Mouse (Mus musculus) left cerebral cortex, adult 11 months (tissue): Measurements from ENCODE around the gene Ctrb1.
"Not testable (repeated sequence)": the region's sequence is repeated elsewhere in the genome, so short reads cannot be mapped to it uniquely, and the experiment has no call there.

Source experiments
- DNase-seq: peaks from one replicate; pipeline ENCODE4 v3.0.0; 2022; ENCODE audit warnings: low spot score

The Ctrb1 gene

DNA sequence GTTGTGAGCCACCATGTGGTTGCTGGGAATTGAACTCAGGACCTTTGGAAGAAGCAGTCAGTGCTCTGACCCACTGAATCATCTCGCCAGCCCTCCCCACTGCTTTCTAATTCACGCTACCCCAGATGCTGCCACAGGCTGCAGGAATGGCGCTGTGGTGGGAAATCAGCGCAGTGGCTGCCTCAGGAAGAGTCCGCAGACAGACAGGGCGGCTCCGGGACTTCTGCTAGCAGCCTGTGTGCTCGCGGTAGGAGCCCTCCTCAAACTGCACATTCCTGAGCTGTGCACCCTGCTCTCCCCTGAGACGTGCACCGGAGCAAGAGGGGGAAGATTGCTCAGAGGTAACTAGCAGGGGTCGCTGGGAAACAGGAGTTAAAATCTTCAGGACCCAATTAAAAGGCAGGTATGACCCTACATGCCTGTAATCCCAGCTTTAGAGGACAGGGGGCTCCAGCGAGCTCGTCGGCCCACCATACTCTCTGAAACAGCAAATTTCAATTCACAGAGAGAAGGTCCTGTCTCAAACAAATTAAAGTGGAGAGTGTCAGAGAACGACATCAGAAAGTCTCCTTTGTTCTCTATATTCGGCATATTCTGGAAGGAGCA, 10.3 kb downstream of the Ctrb1 start:
- DNase-seq = no peak

DNA sequence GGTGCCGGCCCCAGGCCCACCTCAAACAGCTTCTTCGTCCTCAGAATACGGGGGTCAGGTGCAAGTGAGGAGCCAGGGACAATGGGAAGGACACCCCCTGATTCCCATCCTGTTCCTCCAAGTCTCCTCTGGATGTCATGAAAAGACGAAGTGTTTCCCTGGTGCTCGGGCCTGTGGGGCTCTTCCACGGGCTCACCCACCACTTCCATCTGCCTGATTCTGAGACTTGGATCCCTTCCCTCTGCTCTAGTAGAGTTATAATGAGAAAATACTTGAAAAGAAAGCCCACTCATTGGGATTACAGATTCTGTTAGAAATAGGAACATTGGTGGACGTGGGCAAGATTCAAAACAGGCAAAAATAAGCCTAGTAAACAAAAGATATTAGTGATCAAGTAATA, 12.0 kb downstream of the Ctrb1 start:
- DNase-seq = no peak

DNA sequence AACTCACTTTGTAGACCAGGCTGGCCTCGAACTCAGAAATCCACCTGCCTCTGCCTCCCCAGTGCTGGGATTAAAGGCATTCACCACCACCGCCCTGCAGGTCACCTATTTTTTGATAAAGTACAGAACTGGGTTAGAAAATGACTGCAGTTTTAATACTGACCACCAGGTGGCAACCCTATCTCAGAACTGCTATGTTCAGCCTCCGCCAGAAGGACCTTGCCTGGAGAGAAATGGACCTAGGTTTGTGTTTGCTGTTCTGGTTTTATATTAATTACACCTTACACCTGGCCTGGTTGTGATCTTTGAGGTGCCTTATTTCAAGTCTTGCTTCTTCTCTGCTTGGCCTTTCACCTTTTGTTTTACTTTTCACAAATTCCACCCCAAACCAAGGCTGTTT, 12.7 kb downstream of the Ctrb1 start:
- peak; percentile 51 for DNase-seq

DNA sequence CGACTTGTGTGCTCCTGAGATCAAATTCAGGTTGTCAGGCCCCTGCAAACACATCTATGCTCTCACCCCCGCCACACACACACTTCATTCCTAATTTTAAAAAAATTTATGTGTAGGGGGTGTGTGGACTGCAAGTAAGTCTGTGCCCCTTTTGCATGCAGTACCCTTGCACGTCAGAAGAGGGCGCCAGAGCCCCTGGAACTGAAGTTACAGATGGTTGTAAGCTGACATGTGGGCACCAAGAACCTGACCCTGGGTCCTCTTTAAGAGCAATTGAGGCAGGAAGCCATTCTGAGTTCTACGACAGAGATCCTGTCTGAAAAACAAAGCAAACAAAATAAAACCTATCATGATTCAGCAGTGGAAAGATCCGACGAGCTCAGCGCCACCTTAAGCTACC, 14.6 kb downstream of the Ctrb1 start:
- DNase-seq = no peak

DNA sequence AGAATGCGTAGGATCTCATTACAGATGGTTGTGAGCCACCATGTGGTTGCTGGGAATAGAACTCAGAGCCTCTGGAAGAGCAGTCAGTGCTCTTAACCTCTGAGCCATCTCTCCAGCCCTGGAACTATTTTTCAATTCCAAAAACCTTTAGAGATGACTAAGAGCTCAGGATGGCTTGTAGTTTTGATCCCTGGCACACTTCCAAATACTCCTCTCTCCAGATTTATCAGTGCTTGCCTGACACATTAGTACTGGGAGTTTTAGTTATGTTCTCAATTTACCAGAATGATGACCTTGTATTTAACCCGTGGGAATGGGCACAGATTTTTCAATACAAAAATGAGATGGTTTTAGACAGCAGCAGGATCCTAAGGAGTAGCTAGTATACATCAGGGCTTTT, 24.1 kb downstream of the Ctrb1 start:
- DNase-seq = no peak

DNA sequence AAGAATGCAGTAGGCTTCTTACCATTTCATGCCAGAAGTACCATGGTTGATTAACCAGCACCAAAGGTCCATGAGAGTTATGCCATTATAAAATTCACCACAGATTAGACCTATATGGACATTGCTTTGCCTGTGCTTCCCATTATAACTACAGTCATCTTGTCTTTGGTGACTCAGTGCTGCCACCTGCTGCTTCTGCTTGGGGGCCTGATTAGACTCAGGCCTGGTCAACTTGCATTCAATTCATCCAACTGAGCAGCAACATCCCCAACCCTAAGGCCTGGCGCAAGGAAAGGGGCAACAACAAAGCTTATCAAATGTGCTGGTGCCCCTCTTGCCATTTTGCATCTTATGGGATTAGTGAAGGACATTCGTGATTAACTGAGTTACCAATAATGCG, 28.3 kb downstream of the Ctrb1 start:
- DNase-seq = peak; percentile 70

DNA sequence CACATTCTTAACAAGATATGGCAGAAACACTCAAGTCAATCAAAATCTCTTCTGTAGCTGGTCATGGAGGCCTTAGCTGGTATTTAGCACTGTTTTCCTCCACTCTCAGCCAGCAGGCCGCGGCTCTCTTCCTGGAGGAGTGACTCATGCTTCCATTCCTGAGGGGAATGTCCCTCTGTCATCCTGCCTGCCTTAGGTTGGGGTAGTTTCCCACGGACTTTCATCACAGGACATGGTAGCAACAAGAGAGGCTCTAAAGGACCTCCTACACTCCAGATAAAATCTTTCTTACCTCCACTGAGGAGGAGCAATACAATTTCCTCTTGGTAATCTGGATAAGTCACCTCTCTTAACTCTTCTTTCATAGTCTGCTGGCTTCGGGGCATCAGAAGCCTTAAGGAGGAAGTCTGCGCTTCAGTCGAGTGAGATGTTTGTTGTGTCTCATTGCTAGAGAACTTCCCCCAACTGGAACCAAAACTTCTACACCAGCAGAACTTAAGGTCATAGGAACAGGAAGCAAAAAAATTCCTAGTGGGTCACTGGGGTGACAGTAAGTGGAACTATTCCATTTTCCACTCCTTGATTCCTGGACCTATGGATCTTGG, 31.9 kb downstream of the Ctrb1 start:
- no peak for DNase-seq

DNA sequence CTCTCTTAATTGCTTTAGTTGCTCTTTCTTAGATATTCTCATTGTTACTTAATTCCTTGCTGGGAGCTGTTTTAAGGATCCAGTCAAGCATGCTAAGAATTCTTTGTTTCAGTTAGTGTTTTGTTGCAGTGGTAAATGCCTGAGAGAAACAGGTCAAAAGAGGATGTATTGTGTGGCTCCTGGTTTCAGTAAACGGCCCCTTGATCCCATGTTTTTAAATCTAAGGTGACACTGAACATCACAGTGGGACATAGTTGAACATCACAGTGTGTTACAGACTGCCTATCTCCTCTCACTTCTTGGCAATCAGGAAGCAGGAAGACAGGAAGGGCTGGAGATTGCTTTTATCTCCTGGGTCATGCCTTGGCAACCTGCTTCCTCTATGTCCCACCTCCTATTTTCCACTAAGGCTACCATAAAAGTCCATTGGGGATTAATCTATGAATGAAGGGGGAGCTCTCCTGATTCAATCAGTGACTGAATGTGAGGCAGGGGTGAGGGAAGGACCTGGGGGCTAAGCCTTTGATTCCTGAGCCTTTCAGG, 33.4 kb downstream of the Ctrb1 start:
- no peak for DNase-seq

DNA sequence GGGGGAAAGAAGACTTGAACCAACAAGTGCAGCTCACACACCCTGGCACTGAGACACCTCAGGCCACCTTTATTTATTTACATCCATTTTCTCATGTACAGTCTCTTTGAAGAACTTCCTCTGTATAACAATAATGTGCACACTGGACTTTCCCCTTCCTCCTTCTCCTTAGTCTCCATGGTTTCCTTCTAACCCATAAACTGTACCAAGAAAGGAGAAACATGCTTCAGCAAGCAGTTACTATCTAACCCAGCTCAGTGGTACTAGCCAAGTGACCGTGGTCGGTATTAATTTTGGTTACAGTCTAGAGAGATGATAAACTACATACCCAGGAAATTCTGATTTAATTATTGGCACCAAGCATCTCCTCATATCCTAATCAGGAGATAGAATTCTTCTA, 37.3 kb downstream of the Ctrb1 start:
- DNase-seq = no peak

DNA sequence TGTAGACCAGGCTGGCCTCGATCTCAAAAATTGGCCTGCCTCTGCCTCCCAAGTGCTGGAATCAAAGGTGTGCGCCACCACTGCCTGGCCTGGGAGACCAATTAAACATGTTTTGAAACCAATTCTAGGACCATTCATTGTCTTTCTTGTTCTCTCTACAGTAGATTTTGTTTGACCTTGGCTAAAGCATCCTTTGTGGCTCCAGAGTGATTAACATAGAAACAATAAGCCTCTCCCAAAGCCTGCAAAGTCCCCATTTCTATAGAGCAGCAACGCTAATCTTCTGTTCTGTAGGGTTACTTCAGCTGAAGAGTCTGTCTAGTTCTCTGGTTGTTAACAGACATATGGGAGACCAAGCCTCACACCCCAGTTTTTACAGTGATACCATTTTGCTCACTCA, 40.2 kb downstream of the Ctrb1 start:
- DNase-seq = no peak

DNA sequence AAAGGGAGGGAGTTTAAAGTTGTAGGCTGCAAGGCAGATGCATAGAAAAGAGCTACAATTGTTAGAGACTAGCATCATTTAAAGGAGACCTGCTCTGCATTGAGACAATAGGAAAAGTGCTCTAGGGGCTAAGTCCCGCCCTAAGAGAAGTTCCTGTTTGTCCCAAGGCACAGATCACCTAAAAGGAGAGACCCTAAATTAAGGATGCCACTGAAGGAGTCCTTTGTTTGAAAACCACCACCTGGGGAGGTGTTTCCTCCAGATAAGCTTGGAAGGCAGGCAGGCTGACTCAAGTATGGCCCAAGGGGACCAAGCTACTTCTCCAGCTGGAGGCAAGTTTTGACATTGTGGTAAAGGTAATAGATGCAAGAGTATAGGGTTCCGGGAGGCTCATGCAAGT, 42.0 kb downstream of the Ctrb1 start:
- DNase-seq = no peak

DNA sequence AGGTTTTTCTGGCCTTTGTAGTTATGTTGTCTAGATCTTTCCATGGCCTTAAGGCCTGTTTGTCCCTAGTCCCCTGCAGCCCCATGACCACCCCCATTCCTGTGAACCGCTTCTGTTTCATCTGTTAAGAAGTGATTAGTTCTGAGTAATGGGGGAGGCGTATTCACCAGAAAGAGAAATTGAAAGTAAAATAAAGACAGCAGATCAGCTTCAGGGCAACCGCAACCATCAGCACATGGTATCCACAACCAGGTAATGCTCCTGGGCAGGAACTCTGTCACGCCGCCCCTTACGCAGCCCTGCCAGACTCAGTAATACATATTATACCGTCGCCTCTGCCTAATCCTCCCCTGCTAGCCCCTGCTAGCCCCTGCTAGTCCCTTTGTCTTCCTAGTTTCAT, 45.1 kb downstream of the Ctrb1 start:
- DNase-seq = no peak

DNA sequence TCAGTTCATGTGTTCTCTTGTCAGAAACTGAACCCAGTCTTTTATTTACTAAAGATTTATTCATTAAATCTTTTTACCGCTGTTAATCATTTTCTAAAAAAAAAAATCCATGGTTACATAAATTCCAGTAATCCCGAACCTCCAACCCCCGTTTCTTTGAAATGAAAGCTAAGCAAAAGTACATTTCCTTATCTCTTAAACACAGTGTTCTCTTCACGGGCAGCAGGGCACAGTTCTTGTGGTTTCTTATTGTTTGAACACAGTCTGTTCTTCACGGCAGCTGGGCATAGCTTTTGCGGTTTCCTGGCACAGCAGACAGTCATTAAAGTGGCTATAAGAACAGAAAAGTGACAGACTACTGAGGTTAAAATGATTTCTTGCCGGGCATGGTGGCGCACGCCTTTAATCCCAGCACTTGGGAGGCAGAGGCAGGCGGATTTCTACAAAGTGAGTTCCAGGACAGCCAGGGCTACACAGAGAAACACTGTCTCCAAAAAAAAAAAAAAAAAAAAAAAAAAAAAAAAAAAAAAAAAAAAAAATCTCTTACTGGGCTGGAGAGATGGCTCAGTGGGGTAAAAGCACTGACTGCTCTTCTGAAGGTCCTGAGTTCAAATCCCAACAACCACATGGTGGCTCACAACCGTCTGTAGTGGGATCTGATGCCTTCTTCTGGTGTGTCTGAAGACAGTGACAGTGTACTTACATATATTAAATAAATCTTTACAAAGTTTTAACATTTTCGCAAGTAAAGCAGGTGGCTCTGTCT, 46.3 kb downstream of the Ctrb1 start:
- not testable (repeated sequence) for DNase-seq

DNA sequence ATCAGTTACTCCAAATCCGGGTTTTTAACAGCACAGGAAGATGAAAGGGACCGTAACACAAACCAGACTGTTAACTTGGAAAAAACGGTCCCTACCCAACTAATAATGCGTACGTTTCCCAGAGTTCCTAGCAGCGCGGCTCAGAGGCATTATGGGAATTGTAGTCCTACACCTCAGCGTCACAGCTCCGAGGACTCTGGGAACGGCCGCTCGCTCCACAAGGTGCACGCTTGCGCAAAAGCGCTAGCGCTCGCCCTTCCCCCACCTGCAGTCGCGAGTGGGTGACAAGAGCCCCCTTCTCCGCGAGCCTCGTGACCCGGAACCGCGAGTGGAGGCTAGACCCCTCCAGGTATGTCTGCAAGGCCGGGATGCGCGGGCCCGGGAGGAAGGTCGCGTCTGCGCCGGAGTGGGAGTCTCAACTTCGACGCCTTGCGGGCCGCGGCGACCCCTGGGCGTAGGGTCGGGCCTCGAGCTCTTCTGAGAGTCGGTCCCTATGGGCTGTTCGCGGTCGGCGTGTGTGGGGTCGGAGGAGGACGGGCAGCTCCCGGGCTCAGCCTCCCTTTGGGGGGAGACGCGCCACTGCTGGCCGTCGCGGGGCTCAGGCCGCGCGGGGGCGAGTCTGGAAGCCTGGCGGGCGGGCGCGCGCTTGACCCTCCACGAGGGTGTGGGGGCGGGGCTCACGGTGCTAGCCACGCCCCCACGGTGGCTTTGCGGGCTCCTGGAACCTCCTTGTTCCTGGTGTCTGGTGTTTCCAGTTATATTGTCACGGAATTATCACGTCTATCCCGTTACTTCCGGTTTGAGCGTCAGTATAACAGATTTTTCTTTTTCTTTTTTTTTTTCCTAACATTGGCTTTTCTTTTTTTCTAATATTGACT, 47.3 kb downstream of the Ctrb1 start, which contains the start of gene Zfp1:
Zfp1 (plus strand) TSS at position 138 of the 878 bp plus-strand sequence.
- DNase-seq = peak; percentile 89

DNA sequence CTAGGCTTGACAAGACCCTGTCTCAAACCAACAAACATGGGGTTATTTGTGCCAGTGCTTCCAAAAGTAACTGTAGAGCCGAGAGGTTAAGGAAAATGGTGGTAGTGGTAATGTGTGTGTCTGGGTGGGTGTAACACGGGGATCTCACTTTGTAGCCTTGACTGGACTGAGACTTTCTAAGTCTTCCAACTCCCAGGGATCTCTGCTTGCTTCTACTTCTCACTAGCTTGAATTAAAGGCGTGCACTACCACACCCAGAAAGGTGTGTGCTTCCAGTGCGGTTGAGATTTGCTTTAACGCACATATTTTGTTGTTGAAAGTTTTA, 47.9 kb downstream of the Ctrb1 start:
- DNase-seq = no peak

DNA sequence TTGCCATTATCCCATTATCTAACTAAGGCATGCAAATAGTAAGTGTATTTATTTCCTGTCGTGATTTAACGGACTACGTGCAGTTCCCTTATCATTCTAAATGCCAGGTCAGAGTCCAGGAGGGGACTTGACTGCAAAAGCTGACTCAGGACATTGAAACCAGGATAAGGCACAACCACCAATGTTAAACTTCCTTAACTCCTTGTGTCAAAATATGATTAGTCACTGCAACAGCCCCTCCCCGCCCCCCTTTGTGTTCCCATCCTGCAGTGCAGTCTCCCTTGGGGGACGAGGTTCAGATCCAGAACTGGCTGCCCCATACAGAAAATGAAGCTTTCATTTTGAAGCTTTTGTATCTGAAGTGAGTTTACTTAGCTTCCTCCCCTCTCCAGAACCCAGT, 48.3 kb downstream of the Ctrb1 start:
- no peak for DNase-seq

DNA sequence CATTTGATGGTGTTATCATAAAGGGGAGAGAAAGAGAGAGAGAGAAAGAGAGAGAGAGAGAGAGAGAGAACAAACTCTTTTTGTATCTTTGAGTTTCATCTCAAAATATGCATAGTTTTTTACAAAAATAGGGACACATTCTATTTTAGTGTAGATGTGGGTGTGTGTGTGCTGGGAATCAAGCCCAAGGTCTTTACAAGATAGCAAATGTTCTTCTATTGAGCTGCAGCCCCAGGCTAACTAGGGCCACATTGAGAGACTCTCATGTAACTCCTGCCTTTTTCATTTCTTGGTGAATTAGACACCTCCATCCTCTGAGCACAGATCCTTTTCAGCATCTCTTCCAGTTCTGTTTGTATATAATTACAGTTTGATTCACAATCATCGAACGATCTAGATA, 49.7 kb downstream of the Ctrb1 start:
- no peak for DNase-seq

DNA sequence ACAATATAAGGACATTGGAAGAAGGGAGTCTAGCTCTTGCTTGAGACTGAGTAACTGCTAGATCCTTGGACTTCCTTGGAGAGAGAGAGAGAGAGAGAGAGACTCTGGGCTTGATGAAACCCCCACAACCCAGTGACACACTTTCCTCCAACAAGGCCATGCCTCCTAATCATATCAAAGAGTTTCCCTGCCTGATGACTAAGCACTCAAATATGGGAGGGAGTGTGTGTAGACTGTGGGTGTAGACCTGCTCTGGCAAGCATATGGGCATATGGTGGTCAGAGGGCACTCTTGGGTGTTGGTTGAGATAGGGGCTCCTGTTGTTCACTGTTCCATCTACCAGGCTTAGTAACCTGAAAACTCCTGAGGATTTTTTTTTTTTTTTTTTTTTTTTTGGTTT, 52.7 kb downstream of the Ctrb1 start:
- no peak for DNase-seq
